Mouse (Mus musculus): ENCODE measurements around the gene Gm19935.

GRCm38 (mm10) chr8:90833628-90834320, 16.6 kb upstream of the Gm19935 start:
- TF ChIP-seq POLR2A (IDR thresholded peaks at IDR 0.05; ENCODE audit: borderline replicate concordance, insufficient read depth, low read length) (no peak), CTCF (IDR thresholded peaks at IDR 0.05; ENCODE audit: borderline replicate concordance, insufficient read depth, low read depth, low read length) (no peak)

All from cerebellum, adult 2 months (tissue).